Mouse (Mus musculus) lung, adult 2 months (tissue): Measurements from ENCODE around the gene Rps10. TPM values are rescaled to one million over a fixed set of nuclear protein-coding genes. Genes with fewer than 3 reads are reported as not detected.

ENCODE experiments used
- DNase-seq: peaks from one replicate; pipeline ENCODE4 v3.0.0; 2022
- H3K4me1 ChIP-seq: fragments of 200-500 bp; 2 replicates; pipeline ENCODE4 v1.6.1; 2011; ENCODE audit warnings: low read length; ENCODE audit not compliant: control insufficient read depth, insufficient read depth
- H3K4me3 ChIP-seq: fragments of 200-500 bp; replicated peaks from 2 replicates; pipeline ENCODE3; 2011; ENCODE audit warnings: low read depth, mild to moderate bottlenecking, control low read depth, low read length; ENCODE audit errors: extremely low read depth
- CTCF ChIP-seq: fragments of 200-500 bp; IDR thresholded peaks from 2 replicates; pipeline ENCODE4 v1.5.1; 2011; ENCODE audit warnings: mild to moderate bottlenecking, low read length, control low read depth; ENCODE audit not compliant: insufficient read depth
- POLR2A ChIP-seq: fragments of 200-500 bp; IDR thresholded peaks from 2 replicates; pipeline ENCODE4 v1.6.1; 2011; ENCODE audit warnings: low read depth, mild to moderate bottlenecking, control low read depth, low read length, borderline replicate concordance; ENCODE audit errors: extremely low read depth
- WGBS: fragments of 180-500 bp; shearing (Covaris S2); methylation state at CpG from one replicate; pipeline ENCODE4 v1.1.7; 2018; 5-methylcytosine and 5-hydroxymethylcytosine counted together
- polyA plus RNA-seq: library from polyadenylated mRNA; depleted of rRNA; stranded (reverse); fragments of >200 nt; gene quantifications from 2 replicates; pipeline ENCODE4 v1.2.3, GENCODE M21; 2012

The Rps10 gene
- polyA plus RNA-seq, 1 experiment: 803 TPM

DNA sequence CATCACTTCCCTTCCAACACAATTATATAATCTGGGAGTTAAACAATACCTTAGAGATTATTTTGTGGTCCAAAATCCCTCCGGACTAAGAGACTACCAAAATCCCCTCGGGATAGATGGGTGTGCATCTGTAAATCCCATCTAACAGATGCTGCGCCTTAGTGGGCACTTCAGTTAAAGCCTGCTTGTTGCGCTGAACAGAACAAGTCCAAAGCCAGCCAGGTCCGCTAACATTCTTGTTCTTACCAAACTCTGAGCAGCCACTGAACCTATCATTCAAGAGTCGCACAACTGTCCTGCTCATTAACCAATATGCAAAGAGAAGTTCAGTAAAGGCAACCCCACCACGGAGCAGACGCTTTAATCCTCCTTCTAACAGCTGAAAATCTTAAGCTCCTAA is 15.3 kb downstream of the Rps10 start:
- DNase-seq: no peak
- TF ChIP-seq CTCF (no peak), POLR2A (no peak)
- peaks cover 6% of the 10 kb centered on the region; the same call in 1 of the 2 replicates for H3K4me1 ChIP-seq
- H3K4me3 ChIP-seq: no peak overlapping the region
- WGBS: 41% methylated on average over 8 of the region's 8 CpGs

DNA sequence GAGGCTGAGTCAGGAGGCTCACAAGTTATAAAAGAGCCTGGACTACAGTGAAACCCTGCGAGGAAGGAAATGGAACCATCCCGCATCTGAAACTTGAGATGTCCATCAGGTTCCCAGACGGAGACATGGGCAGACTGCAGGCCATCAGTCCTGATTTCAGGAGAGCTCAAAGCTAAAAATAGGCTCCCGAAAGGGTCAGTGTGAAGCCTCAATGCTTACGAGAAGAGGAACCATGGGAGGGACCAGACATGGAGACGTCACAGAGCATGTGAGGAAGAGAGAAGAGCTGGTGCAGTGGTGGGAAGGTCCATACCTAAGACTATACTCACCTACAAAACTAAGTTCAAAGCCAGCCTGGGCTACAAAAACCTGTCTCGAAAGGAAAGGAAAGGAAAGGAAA is 21.1 kb downstream of the Rps10 start:
- TF ChIP-seq CTCF (no peak), POLR2A (no peak)
- 68% methylated on average over 7 of the region's 7 CpGs for WGBS
- no peak for DNase-seq

DNA sequence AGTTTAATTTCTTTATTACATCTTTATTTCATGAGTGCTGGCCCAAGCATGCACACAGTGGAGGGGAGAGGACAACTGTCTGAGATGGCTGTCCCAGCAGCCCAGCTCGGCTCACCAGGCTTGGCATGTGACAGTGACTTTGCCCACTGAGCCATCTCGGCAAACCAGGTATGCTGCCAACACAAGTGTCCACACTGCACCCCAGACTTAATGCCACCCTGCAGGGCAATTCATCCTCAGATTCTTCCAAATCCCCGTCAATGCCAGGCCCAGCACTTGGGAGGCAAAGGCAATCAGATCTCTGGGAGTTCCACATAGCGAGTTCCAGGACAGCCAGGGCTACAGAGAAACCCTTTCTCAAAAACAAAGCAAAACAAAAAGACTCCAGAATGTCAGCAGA is 23.5 kb downstream of the Rps10 start:
- DNase-seq: no peak
- Histone ChIP-seq H3K4me3 (no peak overlapping the region), H3K4me1 (no peaks in the 10 kb centered on the region)
- TF ChIP-seq POLR2A (no peak), CTCF (no peak)
- 83% methylated on average over 4 of the region's 4 CpGs for WGBS

More for the DNA sequence above, 21.1 kb downstream of the Rps10 start:
- Histone ChIP-seq H3K4me1 (no peaks in the 10 kb centered on the region), H3K4me3 (no peak overlapping the region)

DNA sequence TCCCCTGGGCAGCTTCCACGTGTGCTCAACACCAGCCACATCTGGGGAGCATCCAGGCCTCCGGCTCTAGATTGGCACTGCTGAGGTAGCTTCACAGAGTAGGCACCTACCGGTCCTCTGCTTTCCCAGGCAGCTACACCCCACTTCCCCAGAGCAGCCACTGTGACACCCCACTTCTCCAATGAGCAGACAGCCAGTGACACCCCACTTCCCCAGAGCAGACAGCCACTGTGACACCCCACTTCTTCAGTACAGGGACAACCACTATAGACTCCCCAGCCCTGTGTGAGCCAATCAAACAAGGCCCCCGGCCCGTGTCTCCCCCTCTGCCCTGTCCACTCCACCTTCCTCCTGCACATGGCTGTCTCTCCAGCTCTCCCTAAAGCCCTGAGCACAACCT is 24.5 kb downstream of the Rps10 start:
- Histone ChIP-seq H3K4me3 (no peak overlapping the region), H3K4me1 (no peaks in the 10 kb centered on the region)
- WGBS: 61% methylated on average over 5 of the region's 5 CpGs
- no peak for TF ChIP-seq POLR2A
- no peak for TF ChIP-seq CTCF
- DNase-seq: no peak

DNA sequence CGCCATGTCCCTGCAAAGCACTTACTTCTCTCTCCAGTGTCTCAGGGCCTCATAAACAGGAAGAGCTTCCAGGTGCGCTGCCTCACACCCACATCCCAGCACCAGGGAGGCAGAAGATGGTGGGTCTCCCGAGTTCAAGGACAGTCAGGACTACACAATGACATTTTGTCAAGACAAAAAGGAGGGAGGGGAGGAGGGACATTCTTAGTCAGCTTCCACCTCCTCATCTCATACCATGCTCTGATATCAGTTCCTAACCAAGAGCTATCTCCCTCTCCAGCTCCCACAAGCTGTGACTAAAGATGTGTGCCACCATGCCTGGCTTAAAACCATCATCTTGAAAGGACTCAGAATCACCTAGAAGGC is 25.0 kb downstream of the Rps10 start:
- TF ChIP-seq POLR2A (no peak), CTCF (no peak)
- no peak for DNase-seq
- 47% methylated on average over 3 of the region's 3 CpGs for WGBS
- Histone ChIP-seq H3K4me3 (no peak overlapping the region), H3K4me1 (no peaks in the 10 kb centered on the region)

DNA sequence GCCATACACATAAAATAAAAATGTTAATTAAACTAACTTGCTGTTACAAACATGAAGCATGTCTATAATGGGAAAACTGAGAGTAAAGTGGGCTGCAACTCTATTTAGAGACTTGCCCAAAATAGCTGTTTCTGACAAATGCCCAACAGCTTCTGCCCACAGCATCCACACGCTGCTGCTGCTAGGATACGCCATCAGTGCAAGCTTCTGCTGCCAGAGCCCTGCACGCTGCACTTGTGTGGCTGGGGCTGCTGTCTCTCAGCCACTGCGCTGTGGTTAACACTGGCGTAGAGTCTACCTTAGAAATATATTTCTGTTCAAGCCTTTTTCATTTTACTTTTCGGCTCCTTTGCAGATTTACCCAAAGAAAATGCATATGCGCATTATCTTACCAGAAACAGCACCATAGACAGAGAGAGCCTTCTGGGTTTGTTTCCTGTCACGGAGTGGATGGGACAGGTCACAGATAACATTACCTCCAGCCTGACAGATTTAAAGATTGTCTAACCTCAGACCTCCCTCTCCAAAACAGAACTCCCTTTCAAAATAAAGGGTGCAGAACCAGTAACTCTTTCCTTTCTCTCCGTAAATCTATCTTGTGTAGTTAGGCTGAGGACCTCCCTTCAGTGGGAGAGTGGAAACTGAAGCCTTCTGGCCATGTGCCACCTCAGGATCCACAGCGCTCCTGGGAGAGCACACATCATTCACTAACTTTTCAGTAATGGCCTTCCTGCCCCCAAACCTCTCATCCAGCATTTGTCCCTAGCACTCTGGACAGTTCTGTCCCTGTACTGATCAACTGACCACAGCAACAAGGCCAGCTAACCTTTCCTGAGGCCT is 25.6 kb downstream of the Rps10 start:
- DNase-seq: no peak
- Histone ChIP-seq H3K4me3 (no peak overlapping the region), H3K4me1 (no peaks in the 10 kb centered on the region)
- 71% methylated on average over 10 of the region's 10 CpGs for WGBS
- no peak for TF ChIP-seq POLR2A
- no peak for TF ChIP-seq CTCF

DNA sequence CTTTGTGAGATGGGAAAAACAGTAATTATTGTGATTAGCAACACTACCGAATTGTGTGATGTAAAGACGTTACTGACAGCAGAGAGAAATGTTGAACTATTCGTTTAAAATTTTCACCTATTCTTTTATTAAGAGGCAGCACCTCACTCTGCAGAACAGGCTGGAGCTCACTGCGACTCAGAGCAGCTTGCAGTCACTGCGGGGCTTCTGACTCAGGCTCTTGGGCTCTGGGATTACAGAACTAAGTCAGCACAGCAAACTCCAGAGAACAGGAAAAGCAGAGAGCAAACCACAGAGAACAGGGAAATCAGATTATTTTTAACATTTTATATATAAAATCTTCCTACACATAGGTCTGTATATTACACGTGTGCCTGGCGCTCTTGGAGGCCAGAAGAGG is 26.9 kb downstream of the Rps10 start:
- no peak overlapping the region for H3K4me3 ChIP-seq
- no peak for DNase-seq
- TF ChIP-seq POLR2A: no peak
- TF ChIP-seq CTCF: no peak
- WGBS: 82% methylated on average over 7 of the region's 7 CpGs
- H3K4me1 ChIP-seq: no peaks in the 10 kb centered on the region

DNA sequence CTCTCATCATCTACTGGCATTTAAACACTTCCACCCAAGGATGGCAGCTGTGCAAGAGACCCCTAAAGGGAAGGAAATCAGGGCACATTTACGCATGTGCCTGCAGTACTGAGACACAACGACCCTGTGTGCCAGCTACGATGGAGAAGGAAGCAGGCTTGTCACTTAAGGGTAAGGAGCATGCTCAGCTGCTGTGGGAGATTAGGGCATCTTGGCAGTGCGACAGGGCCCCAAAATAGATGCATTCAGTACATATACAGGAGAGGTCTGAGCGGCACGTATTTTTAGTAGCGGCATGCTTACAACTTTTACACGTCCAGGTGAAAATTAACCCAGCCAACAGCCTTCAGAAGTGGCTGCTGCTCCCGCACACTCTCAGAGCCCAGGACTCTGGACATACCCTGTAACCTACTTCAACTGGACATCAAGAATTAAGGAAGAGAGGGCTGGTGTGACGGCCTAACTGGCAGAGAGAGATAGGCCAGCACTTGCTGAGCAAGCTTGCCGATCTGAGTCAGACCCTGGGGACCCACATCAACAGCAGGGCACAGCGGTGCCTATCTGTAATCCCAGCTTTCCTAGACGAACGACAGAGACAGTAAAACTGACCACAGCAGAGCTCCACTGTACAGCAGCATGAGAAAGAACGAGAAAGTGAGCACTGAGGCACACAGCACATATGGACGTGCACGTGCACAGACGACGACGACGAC is 32.8 kb downstream of the Rps10 start:
- no peak for DNase-seq
- Histone ChIP-seq H3K4me1 (no peaks in the 10 kb centered on the region; the same call in none of the 2 replicates), H3K4me3 (no peak overlapping the region)
- TF ChIP-seq CTCF (no peak), POLR2A (no peak)
- WGBS: 69% methylated on average over 21 of the region's 21 CpGs

DNA sequence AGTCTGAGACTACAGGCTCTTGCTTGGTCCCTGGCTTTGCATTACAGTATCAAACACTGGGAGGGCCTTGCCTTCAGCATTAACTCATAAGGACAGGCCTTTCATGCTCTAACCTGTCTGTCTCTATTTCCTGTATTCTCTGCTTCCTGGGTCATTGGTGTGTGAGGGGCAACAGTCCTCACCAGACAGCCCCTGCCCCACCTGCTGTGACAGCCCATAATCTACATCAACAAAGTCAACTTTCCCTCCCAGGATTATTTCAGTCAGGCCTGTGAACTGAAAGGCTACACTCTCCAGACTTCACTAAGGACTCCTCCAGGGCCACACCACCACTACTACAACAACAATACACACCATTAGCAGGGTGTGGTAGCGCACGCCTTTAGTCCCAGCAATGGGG is 33.4 kb downstream of the Rps10 start:
- no peak for TF ChIP-seq CTCF
- TF ChIP-seq POLR2A: no peak
- 81% methylated on average over 2 of the region's 2 CpGs for WGBS
- DNase-seq: no peak
- H3K4me3 ChIP-seq: no peak overlapping the region
- no peaks in the 10 kb centered on the region; the same call in none of the 2 replicates for H3K4me1 ChIP-seq
